ENCODE assay signal across 8 mouse cellular contexts in the genomic region with DNA sequence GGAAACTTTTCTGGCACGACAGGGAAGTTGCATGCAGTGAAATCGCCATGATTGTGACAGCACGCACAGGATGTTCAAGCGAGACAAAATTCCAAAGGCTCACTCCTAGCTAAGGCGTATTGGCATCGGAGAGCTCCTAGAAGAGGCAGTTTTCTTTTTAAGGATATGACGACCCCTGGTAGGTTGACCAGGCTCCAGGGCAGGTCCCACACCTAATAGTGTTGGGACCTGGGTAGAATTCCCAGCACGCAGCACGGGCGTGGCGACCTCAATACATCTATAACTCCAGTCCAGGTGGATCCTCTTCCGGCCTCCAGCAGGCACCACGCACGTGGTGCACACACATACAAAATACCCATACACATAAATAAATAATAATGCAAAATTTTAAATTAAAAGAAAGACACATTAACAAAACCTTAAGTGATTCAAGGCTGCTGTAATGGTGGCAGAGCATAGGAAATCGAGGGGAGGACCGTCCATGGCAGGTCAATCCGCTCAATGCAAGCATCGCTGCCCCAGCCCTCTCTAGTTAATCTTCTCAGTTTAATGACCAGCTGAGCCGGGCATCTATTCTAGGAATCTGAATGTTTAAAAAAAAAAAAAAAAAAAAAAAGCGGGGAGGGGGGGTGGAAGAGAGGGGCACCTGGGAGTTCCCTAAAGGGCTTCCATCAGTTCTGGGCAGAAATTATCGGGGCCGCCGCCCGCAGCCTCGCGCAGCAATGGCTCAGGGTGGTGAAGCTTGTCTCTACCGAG. TPM values are rescaled to one million over a fixed set of nuclear protein-coding genes. Genes with fewer than 3 reads are reported as not detected.
DNase-seq lines count a peak whose midpoint lies in the region; ATAC-seq lines count a peak whose summit lies in the region.

No protein-coding gene starts in this region.

- H3K4me1 ChIP-seq in neural tube, embryonic 13.5 days (replicated peaks) = peaks cover 28% of the 10 kb centered on the region

- H3K27ac ChIP-seq in neural tube, embryonic 13.5 days (replicated peaks) = peak overlapping the region; percentile 84

- ATAC-seq in cerebellum, adult (ENCODE audit: insufficient number of reproducible peaks, low FRiP score, low TSS enrichment) = no peak
- ATAC-seq in inflammation-experienced regulatory T-cells, adult 6 months = peak; percentile 38
- ATAC-seq in neural tube, embryonic 13.5 days (ENCODE audit: low read depth) = peak; percentile 44
- no peak for ATAC-seq in activated CD4-positive, CD25-positive, alpha-beta regulatory T cell, adult 4 months
- ATAC-seq in monocyte, adult 5-6 weeks (replicated peaks; ENCODE audit: insufficient number of reproducible peaks, low FRiP score, low TSS enrichment, poor library complexity, severe bottlenecking) = no peak

- H3K4me2 ChIP-seq in neural tube, embryonic 13.5 days = peak overlapping the region; percentile 70

- DNase-seq in cerebellum, adult 11-12 months = peak; percentile 65
- peak; percentile 69 for DNase-seq in retina, adult 2 months (ENCODE audit: low read depth, low spot score)
- no peak for DNase-seq in retina, embryonic 14.5 days (ENCODE audit: low spot score)

- peak overlapping the region; percentile 70 for H3K4me3 ChIP-seq in neural tube, embryonic 13.5 days

- H3K9ac ChIP-seq in neural tube, embryonic 13.5 days = peak overlapping the region; percentile 85

- WGBS in neural tube, embryonic 13.5 days = 23% methylated on average over 27 of the region's 27 CpGs

- no peaks in the 10 kb centered on the region for H3K9me3 ChIP-seq in neural tube, embryonic 13.5 days

- H3K36me3 ChIP-seq in neural tube, embryonic 13.5 days = peaks cover 21% of the 10 kb centered on the region

- H3K27me3 ChIP-seq in neural tube, embryonic 13.5 days = no peaks in the 10 kb centered on the region; the same call in 1 of the 2 replicates

RNA-seq across cellular contexts. Expression of a gene that starts 0.5 kb away (rescaled TPM):
- 10 to 100 TPM; 15.4 to 23.7 (median 22.3) TPM for polyA plus RNA-seq in inflammation-experienced regulatory T-cells, adult 6 months (2017; shearing (Covaris generic))
- polyA plus RNA-seq in neural tube, embryonic 13.5 days (2015; fragmentation: Nextera tagmentation; extraction: Ambion mirVana) = 62.0 and 71.4 TPM in 2 replicates
- 10 to 100 TPM; 20.4 to 25.0 TPM for polyA plus RNA-seq in activated CD4-positive, CD25-positive, alpha-beta regulatory T cell, adult 4 months (2017; shearing (Covaris generic))
- 20.2 to 29.2 TPM (median 28.0 TPM) in 3 replicates for total RNA-seq in monocyte, adult 5-6 weeks (2017)

RNA-seq across cellular contexts. Expression of a gene that starts 27.8 kb away (rescaled TPM):
- polyA plus RNA-seq in inflammation-experienced regulatory T-cells, adult 6 months (2017; shearing (Covaris generic)) = 10 to 100 TPM in 1 of 3 experiments, 1 to 10 TPM in 2; 2.9 to 10.5 (median 3.8) TPM
- 206 and 248 TPM in 2 replicates for polyA plus RNA-seq in neural tube, embryonic 13.5 days (2015; fragmentation: Nextera tagmentation; extraction: Ambion mirVana)
- polyA plus RNA-seq in activated CD4-positive, CD25-positive, alpha-beta regulatory T cell, adult 4 months (2017; shearing (Covaris generic)) = 1 to 10 TPM; 3.5 to 4.2 TPM
- 6.0 to 25.3 TPM (median 10.9 TPM) in 3 replicates for total RNA-seq in monocyte, adult 5-6 weeks (2017)

RNA-seq across cellular contexts. Expression of a gene that starts 46.3 kb away (rescaled TPM):
- polyA plus RNA-seq in inflammation-experienced regulatory T-cells, adult 6 months (2017; shearing (Covaris generic)) = not detected
- 0.21 and 0.26 TPM in 2 replicates for polyA plus RNA-seq in neural tube, embryonic 13.5 days (2015; fragmentation: Nextera tagmentation; extraction: Ambion mirVana)
- not detected for polyA plus RNA-seq in activated CD4-positive, CD25-positive, alpha-beta regulatory T cell, adult 4 months (2017; shearing (Covaris generic))
- not detected in 3 replicates for total RNA-seq in monocyte, adult 5-6 weeks (2017)

Comparison
In these comparisons a context has a peak if more than half of its experiments do, and no peak if none do; other contexts are left out.
1. ATAC-seq: peak in inflammation-experienced regulatory T-cells, adult 6 months (single experiment) and neural tube, embryonic 13.5 days (single experiment); none in cerebellum, adult (single experiment), activated CD4-positive, CD25-positive, alpha-beta regulatory T cell, adult 4 months (single experiment) and monocyte, adult 5-6 weeks (single experiment).
2. RNA of a gene that starts 27.8 kb away (polyA plus RNA-seq): 206 to 248 TPM in neural tube, embryonic 13.5 days; 3.5 to 4.2 TPM in activated CD4-positive, CD25-positive, alpha-beta regulatory T cell, adult 4 months and 2.9 to 10.5 TPM in inflammation-experienced regulatory T-cells, adult 6 months; every median in the first group is over 10 times any median in the second.